Mouse (Mus musculus): Measurements from ENCODE around the gene Kri1.

- TF ChIP-seq POLR2A (IDR thresholded peaks at IDR 0.05; ENCODE audit: low read depth, low read length) (no peak), CTCF (IDR thresholded peaks at IDR 0.05; ENCODE audit: extremely low read depth, insufficient read length, insufficient replicate concordance, low read depth, low read length) (no peak)
Measured at GRCm38 (mm10) chr9:21244428-21245112, 43.2 kb downstream of the Kri1 start.

Measured in small intestine, adult 2 months (tissue).